Mouse (Mus musculus) right cerebral cortex, postnatal 4 days (tissue): ENCODE data around the gene Olfr970.
"Not testable (repeated sequence)": the region's sequence is repeated elsewhere in the genome, so short reads cannot be mapped to it uniquely, and the experiment has no call there.

Experiments
- DNase-seq: peaks from one replicate; pipeline ENCODE4 v3.0.0-alpha.2; 2022

Olfr970 gene

DNA sequence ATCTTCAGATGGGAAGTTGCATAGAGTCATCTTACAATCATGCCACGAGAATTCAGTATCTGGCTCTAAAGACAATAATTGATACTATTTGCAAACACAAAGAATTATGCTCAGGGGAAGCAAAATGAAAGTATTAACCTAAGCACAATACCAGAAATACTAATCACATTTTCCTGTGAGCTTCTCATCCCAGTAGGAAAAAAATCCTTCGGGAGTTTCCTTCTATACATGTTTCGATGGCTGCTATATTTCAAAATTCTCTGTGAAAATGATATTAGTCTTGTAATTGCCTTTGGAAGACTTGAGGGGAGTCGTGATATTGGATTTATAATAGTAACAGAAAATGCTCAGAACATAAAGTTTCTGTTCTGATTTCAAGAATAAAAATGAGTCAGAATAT is at the start of gene Olfr970:
Gene Olfr970, plus strand, starts transcription at position 301 of the 400 bp plus-strand sequence.
- DNase-seq = no peak

DNA sequence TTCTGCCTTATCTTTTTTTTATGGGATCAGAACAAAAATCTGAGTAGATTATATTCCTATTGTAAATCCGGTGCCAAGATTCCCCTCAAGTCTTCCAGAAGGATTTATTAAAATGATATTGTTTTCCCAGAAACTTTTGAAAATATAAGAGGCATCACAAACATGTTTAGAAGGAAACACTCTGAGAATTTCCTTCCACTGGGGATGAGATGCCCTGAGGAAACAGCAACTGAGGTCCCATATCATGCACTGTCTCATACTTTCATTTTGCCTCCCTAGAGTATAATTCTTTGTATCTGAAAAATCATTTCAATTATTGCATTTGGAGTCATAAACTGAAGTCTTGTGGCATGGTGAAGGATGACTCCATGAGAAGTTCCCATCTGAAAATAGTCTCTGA is 25.5 kb upstream of the Olfr970 start, which contains the start of gene Olfr968:
Gene Olfr968, minus strand, starts transcription at position 101 of the 400 bp plus-strand sequence.
- no peak for DNase-seq

GRCm38 (mm10) chr9:39790558-39790957 is 18.1 kb upstream of the Olfr970 start, which contains the start of gene Olfr969:
Olfr969 (plus strand) TSS chr9:39790945.
- no peak for DNase-seq

DNA sequence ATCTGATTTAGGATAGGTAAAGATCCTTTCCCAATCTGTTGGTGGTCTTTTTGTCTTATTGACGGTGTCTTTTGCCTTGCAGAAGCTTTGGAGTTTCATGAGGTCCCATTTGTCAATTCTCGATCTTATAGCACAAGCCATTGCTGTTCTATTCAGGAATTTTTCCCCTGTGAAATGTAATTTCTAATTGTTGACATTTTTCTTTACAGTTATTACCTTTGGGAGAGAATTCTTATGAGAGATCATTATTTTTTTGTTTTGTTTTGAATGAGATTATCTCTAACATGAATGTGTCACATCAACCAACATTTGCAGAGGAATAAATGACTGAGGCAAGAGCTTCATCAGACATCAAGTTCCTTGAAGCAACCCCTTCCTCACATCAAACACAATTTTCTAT is 27.9 kb downstream of the Olfr970 start, which contains the start of gene Olfr971:
Gene Olfr971, plus strand, starts transcription at position 301 of the 400 bp plus-strand sequence.
- not testable (repeated sequence) for DNase-seq

GRCm38 (mm10) chr9:39866122-39866521 is 57.5 kb downstream of the Olfr970 start, which contains the start of gene Olfr972:
Olfr972 (plus strand) TSS chr9:39866422.
- DNase-seq = no peak
